Mouse (Mus musculus) heart, adult 2 months (tissue): ENCODE data around the gene Gm49405. TPM values are rescaled to one million over a fixed set of nuclear protein-coding genes. Genes with fewer than 3 reads are reported as not detected.
"Not testable (repeated sequence)": the region's sequence is repeated elsewhere in the genome, so short reads cannot be mapped to it uniquely, and the experiment has no call there.

Experiments
- DNase-seq, 2 experiments: peaks; one replicate each; pipeline ENCODE4 v3.0.0; 2021
- H3K27ac ChIP-seq: fragments of 200-600 bp; 2 replicates; pipeline ENCODE4 v1.8.1; 2022
- H3K27me3 ChIP-seq: fragments of 200-500 bp; 2 replicates; pipeline ENCODE4 v1.6.1; 2012; ENCODE audit warnings: mild to moderate bottlenecking, low read length, inconsistent platforms, mixed read lengths; ENCODE audit not compliant: control insufficient read depth, insufficient read depth
- H3K36me3 ChIP-seq: fragments of 200-500 bp; 2 replicates; pipeline ENCODE4 v1.6.1; 2012; ENCODE audit warnings: low read length, inconsistent platforms; ENCODE audit not compliant: control insufficient read depth, insufficient read depth
- H3K4me1 ChIP-seq: fragments of 200-500 bp; 2 replicates; pipeline ENCODE4 v1.6.1; 2011; ENCODE audit warnings: low read length; ENCODE audit not compliant: control insufficient read depth, insufficient read depth
- H3K4me3 ChIP-seq: fragments of 200-600 bp; 2 replicates; pipeline ENCODE4 v1.8.1; 2022
- H3K79me2 ChIP-seq: fragments of 200-500 bp; replicated peaks from 2 replicates; pipeline ENCODE4 v1.6.1; 2012; ENCODE audit warnings: mild to moderate bottlenecking, inconsistent platforms, low read length, moderate library complexity, mixed read lengths; ENCODE audit not compliant: control insufficient read depth, insufficient read depth
- H3K9ac ChIP-seq: fragments of 200-500 bp; 2 replicates; pipeline ENCODE4 v1.6.1; 2012; ENCODE audit warnings: low read depth, mild to moderate bottlenecking, control low read depth, inconsistent platforms, low read length, mixed read lengths
- CTCF ChIP-seq: fragments of 200-600 bp; IDR thresholded peaks from 2 replicates; pipeline ENCODE4 v1.8.1; 2022; ENCODE audit warnings: antibody characterized with exemption, mild to moderate bottlenecking, moderate library complexity
- EP300 ChIP-seq: fragments of 200-500 bp; IDR thresholded peaks from 2 replicates; pipeline ENCODE4 v1.6.1; 2011; ENCODE audit warnings: low read depth, low read length, control low read depth; ENCODE audit not compliant: insufficient read depth
- POLR2A ChIP-seq: fragments of 200-500 bp; IDR thresholded peaks from 2 replicates; pipeline ENCODE4 v1.6.1; 2011; ENCODE audit warnings: mild to moderate bottlenecking, low read depth, low read length, control low read depth; ENCODE audit not compliant: insufficient read depth
- WGBS: fragments of 180-500 bp; shearing (Covaris S2); methylation state at CpG from one replicate; pipeline ENCODE4 v1.1.7; 2018; 5-methylcytosine and 5-hydroxymethylcytosine counted together
- intact Hi-C: fragments of 180-260 bp; cut with DNase I; formaldehyde crosslinking; loops from one replicate; pipeline ENCODE4 v1.15.1; 2025
- long read RNA-seq: library from polyadenylated mRNA; stranded (forward); transcript quantifications from one replicate; pipeline ENCODE4 v2.0.0, GENCODE M21; 2021
- polyA plus RNA-seq: library from polyadenylated mRNA; depleted of rRNA; stranded (reverse); fragments of >200 nt; gene quantifications from 2 replicates; pipeline ENCODE4 v1.2.3, GENCODE M21; 2012; rRNA removed
- total RNA-seq, 2 experiments: library from RNA; stranded (reverse); gene quantifications; 2 replicates each; pipeline ENCODE4 v1.2.3; 2021

Gene Gm49405
- 1 to 10 TPM; 1.0 to 1.7 TPM for total RNA-seq
- polyA plus RNA-seq: 11.0 TPM in 2 replicates
- long read RNA-seq, partial matches to known transcripts: 0 of 1 reads
- long read RNA-seq, other reads (novel, unspliced or antisense): 1 of 1 reads

DNA sequence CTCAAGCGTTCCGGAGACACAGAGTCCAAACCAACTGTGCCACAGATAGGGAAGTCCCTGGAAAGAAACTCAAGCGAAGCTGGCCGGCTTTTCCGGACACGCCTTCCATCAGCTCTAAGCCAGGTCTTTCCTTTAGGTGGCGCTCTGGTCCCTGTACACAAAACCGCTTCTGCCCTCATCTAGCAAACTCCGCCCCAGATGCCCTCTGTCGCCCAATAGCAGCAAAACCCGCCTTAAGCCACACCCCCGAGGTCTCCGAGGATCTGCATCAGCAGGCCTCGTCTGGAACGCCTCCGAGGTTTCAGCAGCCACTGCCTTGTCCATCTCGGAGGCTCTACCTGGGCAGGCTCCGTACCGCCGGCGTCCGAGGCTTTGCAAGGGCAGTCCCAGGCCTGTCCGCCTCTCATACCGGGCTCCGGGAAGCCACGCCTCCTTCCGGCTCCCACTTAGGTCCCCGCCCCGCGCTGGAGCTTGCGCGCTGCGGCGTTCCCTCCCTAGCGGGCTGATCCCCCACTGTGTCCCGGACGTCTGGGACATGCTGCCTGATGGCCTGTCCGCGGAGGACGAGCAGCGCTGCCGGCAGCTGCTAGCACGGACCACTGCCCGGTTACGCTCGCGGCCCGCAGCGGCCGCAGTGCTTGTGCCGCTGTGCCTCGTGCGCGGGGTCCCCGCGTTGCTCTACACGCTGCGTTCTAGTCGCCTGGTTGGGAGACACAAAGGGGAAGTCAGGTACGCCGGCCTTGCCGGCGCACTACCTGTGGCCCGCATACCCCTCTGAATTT, at the start of gene Gm49405, which contains the start of gene Nudt8:
TSS of gene Gm49405 (plus strand) at position 508 of the 782 bp plus-strand sequence.
TSS of gene Nudt8 (plus strand) at position 462 of the 782 bp plus-strand sequence.
- H3K27ac ChIP-seq: peak within 1 kb of the TSS; percentile 94
- intact Hi-C loops: loop anchor here (1.0 kb wide), 1 partner anchor 12 kb away; the partner anchor contains the start of gene Ndufv1
- TF ChIP-seq CTCF: peak; percentile 88
- TF ChIP-seq EP300: peak; percentile 52; the same call in 1 of the 2 replicates
- peak; percentile 99 for TF ChIP-seq POLR2A
- H3K27me3 ChIP-seq: no peaks in the 10 kb centered on the region
- no peaks in the 10 kb centered on the region for H3K36me3 ChIP-seq
- H3K79me2 ChIP-seq: no peaks in the 10 kb centered on the region
- WGBS: under 1% methylated on average over 64 of the region's 64 CpGs
- peak within 1 kb of the TSS; percentile 77 for H3K4me3 ChIP-seq
- peaks cover 8% of the 10 kb centered on the region for H3K4me1 ChIP-seq
- H3K9ac ChIP-seq: peak within 1 kb of the TSS; percentile 87
- peak; percentile 95 to 98 for DNase-seq

DNA sequence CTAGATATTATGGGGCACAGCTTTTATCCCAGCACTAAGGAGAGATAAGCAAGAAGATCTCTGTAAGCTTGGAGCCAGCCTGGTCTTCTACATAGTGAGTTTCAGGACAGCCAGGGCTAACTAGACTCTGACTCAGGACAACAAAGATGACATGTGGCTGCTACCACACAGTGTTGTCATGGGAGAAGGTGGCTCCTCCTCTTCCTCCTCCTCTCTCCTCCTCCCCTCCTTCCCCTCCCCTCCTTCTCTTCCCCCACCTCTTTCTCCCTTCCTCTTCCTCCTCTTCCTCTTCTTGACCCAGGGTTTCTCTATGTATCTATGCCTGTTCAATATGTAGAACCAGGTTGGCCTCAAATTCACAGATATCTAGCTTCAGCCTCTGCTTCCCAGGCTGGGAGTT, 49.0 kb upstream of the Gm49405 start:
- Histone ChIP-seq H3K4me3 (no peak overlapping the region), H3K9ac (no peak overlapping the region), H3K27ac (no peak overlapping the region), H3K79me2 (no peaks in the 10 kb centered on the region), H3K36me3 (no peaks in the 10 kb centered on the region), H3K27me3 (no peaks in the 10 kb centered on the region), H3K4me1 (no peaks in the 10 kb centered on the region)
- no peak for DNase-seq
- TF ChIP-seq CTCF (no peak), EP300 (no peak), POLR2A (no peak)
- intact Hi-C loops: no loop called here

DNA sequence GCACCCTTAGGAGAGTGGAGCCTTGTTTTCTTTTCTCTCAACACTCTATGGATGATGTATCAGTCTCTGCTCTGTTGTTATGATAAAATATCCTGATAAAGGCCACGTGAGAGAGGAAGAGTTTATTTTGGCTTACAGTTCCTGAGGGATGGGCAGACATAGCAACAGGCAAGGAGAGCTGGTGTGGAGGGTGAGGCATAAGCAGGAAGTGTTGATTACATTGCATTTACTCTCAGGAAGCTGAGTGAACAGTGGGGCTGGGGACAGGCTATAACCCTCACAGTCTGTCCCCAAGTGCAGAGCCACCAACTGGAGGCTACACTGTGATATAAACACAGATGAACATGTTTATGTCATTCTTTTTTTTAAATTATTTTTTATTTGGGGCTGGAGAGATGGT, 48.3 kb upstream of the Gm49405 start:
- intact Hi-C loops: no loop called here
- TF ChIP-seq CTCF (no peak), EP300 (no peak), POLR2A (no peak)
- 24% methylated on average over 1 of the region's 1 CpGs for WGBS

DNA sequence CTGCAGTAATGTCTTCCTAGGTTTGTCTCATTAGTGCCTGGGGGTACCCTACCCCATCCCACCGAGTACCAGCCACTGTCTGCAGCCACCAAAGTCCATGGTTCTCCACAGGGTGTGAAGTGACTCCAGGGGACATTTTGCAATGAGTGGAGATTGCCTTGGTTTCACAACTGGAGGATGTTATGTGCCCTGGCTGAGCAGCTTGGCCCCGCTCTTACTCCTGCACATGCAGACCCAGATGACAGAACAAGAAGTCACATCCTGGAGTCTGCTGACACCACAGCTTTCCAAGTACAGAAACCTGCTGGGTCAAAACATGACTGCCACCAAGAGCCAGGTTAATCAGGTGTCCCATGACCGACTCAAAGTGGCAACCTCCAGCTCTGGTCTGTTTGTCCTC, 45.4 kb upstream of the Gm49405 start:
- Histone ChIP-seq H3K27me3 (no peaks in the 10 kb centered on the region), H3K4me1 (no peaks in the 10 kb centered on the region), H3K27ac (no peak overlapping the region), H3K36me3 (no peaks in the 10 kb centered on the region), H3K4me3 (no peak overlapping the region), H3K79me2 (no peaks in the 10 kb centered on the region), H3K9ac (no peak overlapping the region)
- no peak for DNase-seq
- intact Hi-C loops: no loop called here
- 77% methylated on average over 3 of the region's 3 CpGs for WGBS
- TF ChIP-seq EP300: no peak
- TF ChIP-seq CTCF: no peak
- no peak for TF ChIP-seq POLR2A

More for the DNA sequence above, 48.3 kb upstream of the Gm49405 start:
- Histone ChIP-seq H3K4me1 (no peaks in the 10 kb centered on the region), H3K4me3 (no peak overlapping the region), H3K27me3 (no peaks in the 10 kb centered on the region), H3K79me2 (no peaks in the 10 kb centered on the region), H3K36me3 (no peaks in the 10 kb centered on the region), H3K27ac (no peak overlapping the region), H3K9ac (no peak overlapping the region)
- DNase-seq: no peak

DNA sequence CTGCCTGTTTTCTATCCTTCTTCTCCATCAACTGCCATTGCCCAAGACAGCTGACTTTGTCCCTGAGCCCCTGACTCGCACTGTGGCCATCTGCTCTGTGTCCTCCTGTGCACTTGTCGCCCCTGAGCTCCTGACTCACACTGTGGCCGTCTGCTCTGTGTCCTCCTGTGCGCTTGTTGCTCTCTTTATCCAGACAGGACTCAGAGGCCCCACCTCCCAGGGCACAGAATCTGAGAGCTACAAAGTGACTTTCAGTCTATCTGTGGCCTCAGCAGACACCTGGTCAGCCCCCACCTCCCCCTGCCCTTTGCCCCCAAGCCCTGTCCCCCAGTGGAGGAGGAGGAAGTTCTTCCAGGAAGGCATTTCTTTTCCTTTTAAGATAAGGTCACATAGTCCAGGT, 44.6 kb upstream of the Gm49405 start:
- Histone ChIP-seq H3K4me1 (no peaks in the 10 kb centered on the region), H3K4me3 (no peak overlapping the region), H3K9ac (no peak overlapping the region), H3K79me2 (no peaks in the 10 kb centered on the region), H3K27ac (no peak overlapping the region), H3K36me3 (no peaks in the 10 kb centered on the region), H3K27me3 (no peaks in the 10 kb centered on the region)
- WGBS: 45% methylated on average over 4 of the region's 4 CpGs
- TF ChIP-seq EP300 (no peak), CTCF (no peak), POLR2A (no peak)
- intact Hi-C loops: no loop called here
- DNase-seq: no peak

DNA sequence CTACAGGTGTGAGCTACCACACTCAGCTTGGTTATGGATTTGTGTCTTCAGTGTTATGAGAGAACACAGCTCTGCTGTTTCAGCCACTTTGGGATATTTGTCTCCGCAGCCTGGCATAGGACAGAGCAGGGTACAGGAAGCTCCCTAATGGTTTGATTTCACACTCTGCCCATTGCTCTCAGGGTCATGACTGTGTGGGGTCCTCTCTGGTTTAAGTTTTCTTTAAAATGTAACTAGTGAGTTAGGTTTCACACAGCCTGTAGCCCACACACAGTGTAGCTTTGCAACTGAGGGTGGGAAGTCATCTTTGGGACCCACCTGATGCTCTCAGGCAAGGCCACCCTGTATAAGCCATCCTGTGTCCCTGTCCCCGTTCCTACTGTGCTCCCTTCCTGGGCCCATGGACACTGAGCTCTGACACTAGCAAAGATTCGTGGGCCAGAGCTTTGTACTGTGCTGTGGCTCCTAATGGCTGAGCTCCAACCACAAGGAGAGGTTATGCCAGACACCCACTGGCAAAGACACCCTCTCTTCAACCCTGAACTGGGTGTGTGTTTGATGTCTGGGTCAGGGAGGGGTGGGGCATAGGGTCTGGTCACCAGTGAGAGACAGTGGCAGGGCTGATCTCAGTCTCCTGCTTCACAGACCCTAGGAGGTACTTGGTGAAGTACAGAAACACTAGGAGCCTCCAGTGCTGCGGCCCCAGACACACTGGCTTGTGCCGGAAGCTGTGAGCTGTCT, 43.0 kb upstream of the Gm49405 start:
- DNase-seq, H3K4me3 ChIP-seq, intact Hi-C loops, H3K4me1 ChIP-seq, H3K36me3 ChIP-seq, H3K27me3 ChIP-seq, H3K9ac ChIP-seq, H3K27ac ChIP-seq, H3K79me2 ChIP-seq: not testable (repeated sequence)
- WGBS: 76% methylated on average over 5 of the region's 5 CpGs
